ENCODE assay signal across 8 mouse cellular contexts in genomic region chr3:88422020-88422720, GRCm38 (mm10). TPM values are rescaled to one million over a fixed set of nuclear protein-coding genes. Genes with fewer than 3 reads are reported as not detected.
DNase-seq lines count a peak whose midpoint lies in the region; ATAC-seq lines count a peak whose summit lies in the region.

No protein-coding gene starts in this region.

- H3K4me3 ChIP-seq in limb, embryonic 13.5 days: no peak overlapping the region
- no peak overlapping the region for H3K4me3 ChIP-seq in limb, embryonic 10.5 days
- no peak overlapping the region for H3K4me3 ChIP-seq in midbrain, embryonic 11.5 days (ENCODE audit: low read depth, low read length)

- H3K36me3 ChIP-seq in limb, embryonic 13.5 days: peaks cover 47% of the 10 kb centered on the region
- peaks cover 50% of the 10 kb centered on the region for H3K36me3 ChIP-seq in limb, embryonic 10.5 days
- H3K36me3 ChIP-seq in midbrain, embryonic 11.5 days (ENCODE audit: control insufficient read depth, insufficient read depth, low read length): peaks cover 8% of the 10 kb centered on the region

- peaks cover 24% of the 10 kb centered on the region for H3K4me1 ChIP-seq in limb, embryonic 13.5 days
- H3K4me1 ChIP-seq in limb, embryonic 10.5 days: peaks cover 20% of the 10 kb centered on the region
- peaks cover 13% of the 10 kb centered on the region for H3K4me1 ChIP-seq in midbrain, embryonic 11.5 days (ENCODE audit: control insufficient read depth, insufficient read depth, low read length)

- ATAC-seq in limb, embryonic 13.5 days (ENCODE audit: low FRiP score, low read depth): no peak
- no peak for ATAC-seq in midbrain, embryonic 11.5 days (ENCODE audit: low FRiP score)

- H3K9me3 ChIP-seq in limb, embryonic 13.5 days: no peaks in the 10 kb centered on the region
- no peaks in the 10 kb centered on the region for H3K9me3 ChIP-seq in limb, embryonic 10.5 days (replicated peaks)
- H3K9me3 ChIP-seq in midbrain, embryonic 11.5 days (ENCODE audit: control insufficient read depth, low read length): no peaks in the 10 kb centered on the region

- peak overlapping the region; percentile 21; the same call in 1 of the 2 replicates for H3K4me2 ChIP-seq in limb, embryonic 13.5 days (replicated peaks)
- H3K4me2 ChIP-seq in midbrain, embryonic 11.5 days: no peak overlapping the region

- 49% methylated on average over 9 of the region's 9 CpGs for WGBS in limb, embryonic 13.5 days
- WGBS in limb, embryonic 10.5 days: 50% methylated on average over 9 of the region's 9 CpGs
- 36% methylated on average over 9 of the region's 9 CpGs for WGBS in midbrain, embryonic 11.5 days

- no peaks in the 10 kb centered on the region for H3K27me3 ChIP-seq in limb, embryonic 13.5 days
- H3K27me3 ChIP-seq in limb, embryonic 10.5 days (ENCODE audit: low read depth, poor library complexity, severe bottlenecking): no peaks in the 10 kb centered on the region
- H3K27me3 ChIP-seq in midbrain, embryonic 11.5 days (ENCODE audit: control insufficient read depth, insufficient read depth, low read length): no peaks in the 10 kb centered on the region

- H3K27ac ChIP-seq in limb, embryonic 13.5 days: no peak overlapping the region
- no peak overlapping the region for H3K27ac ChIP-seq in limb, embryonic 10.5 days
- H3K27ac ChIP-seq in midbrain, embryonic 11.5 days (ENCODE audit: low read depth, low read length): no peak overlapping the region

- DNase-seq in limb, embryonic 10.5 days (ENCODE audit: low spot score): no peak
- DNase-seq in cerebellum, postnatal 36 days: peak; percentile 72 to 74
- peak; percentile 41 for DNase-seq in kidney, postnatal 10 days
- DNase-seq in midbrain, embryonic 11.5 days (ENCODE audit: low spot score, missing footprints): no peak
- no peak for DNase-seq in thymus, postnatal 14 days
- DNase-seq in heart, adult 18-20 months: no peak
- no peak for DNase-seq in layer of hippocampus, adult 11-12 months (ENCODE audit: low spot score)

- peak overlapping the region; percentile 45 for H3K9ac ChIP-seq in limb, embryonic 13.5 days
- peak overlapping the region; percentile 10; the same call in 1 of the 2 replicates for H3K9ac ChIP-seq in midbrain, embryonic 11.5 days (ENCODE audit: low read length)

RNA-seq across cellular contexts. Expression of gene Slc25a44, which starts 2.8 kb away (rescaled TPM):
- 17.3 and 18.3 TPM in 2 replicates for polyA plus RNA-seq in limb, embryonic 13.5 days (2015; fragmentation: Nextera tagmentation; extraction: Ambion mirVana)
- polyA plus RNA-seq in limb, embryonic 10.5 days (2016; fragmentation: Nextera tagmentation; extraction: Ambion mirVana): 16.7 and 18.0 TPM in 2 replicates
- 20.8 and 22.3 TPM in 2 replicates for polyA plus RNA-seq in midbrain, embryonic 11.5 days (2014; fragmentation: Nextera tagmentation; extraction: Ambion mirVana)
- total RNA-seq in heart, adult 18-20 months (2021): 10 to 100 TPM; 12.3 to 14.2 TPM

RNA-seq across cellular contexts. Expression of gene Pmf1, which starts 12.0 kb away (rescaled TPM):
- polyA plus RNA-seq in limb, embryonic 13.5 days (2015; fragmentation: Nextera tagmentation; extraction: Ambion mirVana): 125 and 127 TPM in 2 replicates
- polyA plus RNA-seq in limb, embryonic 10.5 days (2016; fragmentation: Nextera tagmentation; extraction: Ambion mirVana): 197 and 220 TPM in 2 replicates
- 128 and 132 TPM in 2 replicates for polyA plus RNA-seq in midbrain, embryonic 11.5 days (2014; fragmentation: Nextera tagmentation; extraction: Ambion mirVana)
- 10 to 100 TPM; 16.8 to 18.3 TPM for total RNA-seq in heart, adult 18-20 months (2021)

RNA-seq across cellular contexts. Expression of gene Bglap, which starts 37.9 kb away (rescaled TPM):
- 0.63 TPM in 1 of 2 replicates, not detected in the other for polyA plus RNA-seq in limb, embryonic 13.5 days (2015; fragmentation: Nextera tagmentation; extraction: Ambion mirVana)
- 0.79 TPM in 1 of 2 replicates, not detected in the other for polyA plus RNA-seq in limb, embryonic 10.5 days (2016; fragmentation: Nextera tagmentation; extraction: Ambion mirVana)
- 0.48 TPM in 1 of 2 replicates, not detected in the other for polyA plus RNA-seq in midbrain, embryonic 11.5 days (2014; fragmentation: Nextera tagmentation; extraction: Ambion mirVana)
- not detected for total RNA-seq in heart, adult 18-20 months (2021)

RNA-seq across cellular contexts. Expression of gene Sema4a, which starts 38.8 kb away (rescaled TPM):
- 7.9 and 9.9 TPM in 2 replicates for polyA plus RNA-seq in limb, embryonic 13.5 days (2015; fragmentation: Nextera tagmentation; extraction: Ambion mirVana)
- polyA plus RNA-seq in limb, embryonic 10.5 days (2016; fragmentation: Nextera tagmentation; extraction: Ambion mirVana): 4.7 and 6.7 TPM in 2 replicates
- polyA plus RNA-seq in midbrain, embryonic 11.5 days (2014; fragmentation: Nextera tagmentation; extraction: Ambion mirVana): 6.3 and 6.8 TPM in 2 replicates
- total RNA-seq in heart, adult 18-20 months (2021): 1 to 10 TPM; 4.4 to 5.9 TPM

RNA-seq across cellular contexts. Expression of gene Bglap2, which starts 43.7 kb away (rescaled TPM):
- not detected in 2 replicates for polyA plus RNA-seq in limb, embryonic 13.5 days (2015; fragmentation: Nextera tagmentation; extraction: Ambion mirVana)
- polyA plus RNA-seq in limb, embryonic 10.5 days (2016; fragmentation: Nextera tagmentation; extraction: Ambion mirVana): not detected in 2 replicates
- polyA plus RNA-seq in midbrain, embryonic 11.5 days (2014; fragmentation: Nextera tagmentation; extraction: Ambion mirVana): not detected in 2 replicates
- total RNA-seq in heart, adult 18-20 months (2021): not detected

Comparison
In these comparisons a context has a peak if more than half of its experiments do, and no peak if none do; other contexts are left out.
1. DNase-seq: peak in cerebellum, postnatal 36 days (2 of 2) and kidney, postnatal 10 days (single experiment); none in limb, embryonic 10.5 days (single experiment), midbrain, embryonic 11.5 days (single experiment), thymus, postnatal 14 days (single experiment), heart, adult 18-20 months (0 of 2) and layer of hippocampus, adult 11-12 months (single experiment).